Mouse (Mus musculus) thymus, adult 18-20 months (tissue): ENCODE measurements at regions not wholly inside any gene's neighbourhood (a gene's known extent, or its start where the extent isn't known, plus 50 kb on each side); places are given as distances from the start of the nearest gene placed in this dataset.
"Not testable (repeated sequence)": the region's sequence is repeated elsewhere in the genome, so short reads cannot be mapped to it uniquely, and the experiment has no call there.

ENCODE experiments used
- DNase-seq, 2 experiments: peaks; one replicate each; pipeline ENCODE4 v3.0.0; 2022; ENCODE audit warnings: mixed read lengths in 2 of 2

DNA sequence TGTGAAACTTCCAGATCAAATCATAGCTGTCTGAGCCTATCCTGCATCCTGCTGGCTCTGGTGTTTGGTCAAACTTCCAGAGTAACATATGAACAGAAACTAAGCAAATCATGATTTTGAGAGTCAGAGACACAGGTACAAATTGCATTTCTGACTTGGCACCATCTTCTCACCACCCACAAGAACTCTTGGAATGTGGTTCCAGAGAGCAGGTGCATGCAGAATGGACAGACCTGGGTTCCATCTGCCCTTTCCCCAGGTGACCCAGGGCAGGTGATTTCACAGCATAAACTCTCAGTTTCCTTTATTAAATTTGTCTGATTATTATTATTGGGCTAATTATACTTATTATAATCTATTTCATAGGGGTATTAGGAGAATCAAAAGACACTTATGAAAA lies 527.0 kb upstream of the Auts2 start:
- no peak for DNase-seq

DNA sequence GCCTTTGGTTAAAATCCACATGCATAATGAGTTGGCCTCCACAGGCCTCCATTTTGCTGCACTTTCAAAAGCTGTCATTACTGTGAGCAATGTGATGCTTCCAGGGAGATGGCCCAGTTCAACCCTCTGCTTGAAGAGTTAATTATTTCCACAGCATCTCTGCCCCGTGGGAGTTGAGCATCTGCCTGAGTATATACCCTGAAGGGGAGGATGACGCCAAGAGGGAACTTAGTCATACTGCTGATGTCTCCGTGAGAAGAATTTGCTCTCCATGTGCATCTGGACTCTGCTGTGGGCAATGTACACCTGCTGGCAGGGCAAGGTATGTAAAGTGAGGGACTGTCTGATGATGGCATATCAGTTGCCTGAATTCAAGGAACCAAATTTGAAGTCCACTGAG lies 519.3 kb upstream of the Auts2 start:
- DNase-seq, result no peak

DNA sequence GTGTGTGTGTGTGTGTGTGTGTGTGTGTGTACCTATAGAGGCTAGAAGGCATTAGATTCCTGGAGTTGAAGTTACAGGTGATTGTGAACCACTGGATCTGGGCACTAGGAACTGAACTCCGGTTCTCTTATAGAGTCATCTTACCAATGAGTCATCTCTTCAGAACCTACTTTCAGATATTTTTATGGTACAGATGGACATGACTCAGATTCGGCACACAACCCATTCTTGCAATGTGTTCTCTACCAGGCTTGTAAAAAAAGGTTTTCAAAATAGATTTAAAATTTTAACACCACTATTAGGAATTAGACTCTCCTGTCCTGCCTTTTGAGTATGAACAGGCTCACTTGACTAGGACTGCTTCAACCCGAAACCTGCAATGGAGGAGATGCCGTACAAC lies 504.3 kb upstream of the Auts2 start:
- no peak for DNase-seq

- DNase-seq, result no peak
Measured at GRCm38 (mm10) chr5:133045637-133046036, 502.5 kb upstream of the Auts2 start.

DNA sequence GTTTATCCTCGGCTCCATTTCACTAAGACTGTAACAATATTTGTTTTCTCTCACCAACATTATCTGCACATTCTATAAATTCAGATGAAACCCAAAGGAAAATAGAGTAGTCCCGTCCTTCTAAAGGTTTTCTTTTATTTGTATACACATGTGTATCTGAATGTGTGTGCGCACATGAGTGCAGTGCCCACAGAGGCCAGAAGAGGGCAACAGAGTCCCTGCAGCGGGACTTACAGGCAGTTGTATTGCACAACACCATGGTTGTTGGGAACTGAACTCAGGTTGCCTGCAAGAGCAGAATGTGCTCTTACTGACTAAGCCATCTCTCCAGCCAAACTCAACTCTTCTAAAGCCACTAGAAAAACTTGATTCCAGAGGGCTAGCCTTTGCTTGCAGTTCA lies 484.4 kb upstream of the Auts2 start:
- no peak for DNase-seq

GRCm38 (mm10) chr5:133025121-133025520 lies 482.0 kb upstream of the Auts2 start:
- no peak for DNase-seq

- no peak for DNase-seq
Measured at GRCm38 (mm10) chr5:133020821-133021220, 477.7 kb upstream of the Auts2 start.

DNA sequence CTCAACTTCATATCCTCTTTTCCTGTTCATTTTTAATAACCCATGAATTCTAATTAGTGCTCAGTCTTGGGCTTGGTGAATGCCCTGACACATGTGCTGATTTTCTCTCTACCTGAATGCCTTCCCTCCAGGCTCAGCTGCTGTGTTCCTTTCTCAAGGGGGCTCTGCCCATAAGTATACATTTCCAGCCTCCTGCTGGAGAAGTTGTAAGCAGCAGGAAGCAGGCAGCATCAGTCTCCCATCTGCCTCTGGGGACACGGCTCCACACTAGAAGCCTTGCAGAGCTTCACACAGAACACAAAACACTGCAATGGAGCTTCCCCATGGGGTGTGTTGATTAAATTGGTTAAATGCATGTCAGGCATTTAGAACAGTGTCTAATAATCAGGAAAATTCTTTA lies 477.0 kb upstream of the Auts2 start:
- DNase-seq, result no peak

GRCm38 (mm10) chr5:133010624-133011575 lies 467.8 kb upstream of the Auts2 start:
- no peak for DNase-seq

DNA sequence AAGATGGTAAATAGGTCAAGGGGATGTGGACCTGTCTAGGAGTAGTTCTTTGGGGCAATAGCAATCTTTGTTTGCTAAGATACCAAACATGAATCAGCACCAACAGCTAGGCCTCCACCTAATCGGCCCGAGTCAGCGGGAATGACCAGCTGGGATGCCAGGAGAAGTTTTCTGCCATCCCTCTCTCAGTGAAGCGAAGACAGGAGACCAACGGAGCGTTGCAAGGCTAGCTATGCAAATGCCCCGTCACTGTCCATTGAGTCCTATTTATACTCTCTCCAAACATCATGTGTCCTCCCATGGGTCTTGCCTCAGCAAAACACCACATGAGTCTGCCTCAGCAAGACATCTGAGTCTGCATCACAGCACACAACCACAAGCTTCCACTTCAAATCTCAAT lies 439.7 kb upstream of the Auts2 start:
- no peak for DNase-seq

DNA sequence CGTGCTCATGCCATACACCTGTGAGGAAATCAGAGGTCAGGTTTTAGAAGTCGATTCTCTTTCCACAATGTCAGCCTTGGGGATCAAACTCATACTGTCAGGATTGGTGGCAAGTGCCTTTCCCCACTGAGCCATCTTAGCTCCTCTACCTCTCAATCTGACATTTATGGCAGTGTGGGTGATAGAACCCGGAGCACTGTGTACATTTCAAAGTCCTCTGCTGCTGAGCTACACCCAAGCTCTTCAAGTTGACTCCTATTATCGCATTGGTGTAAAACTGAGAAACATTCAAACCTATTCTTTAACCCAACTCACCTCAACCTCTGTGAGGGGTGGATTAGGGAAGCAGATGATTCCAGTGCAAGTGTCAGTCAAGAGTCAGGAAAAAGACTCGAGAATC lies 435.9 kb upstream of the Auts2 start:
- DNase-seq, result no peak

GRCm38 (mm10) chr5:132975303-132975932 lies 432.3 kb upstream of the Auts2 start:
- DNase-seq, result no peak

DNA sequence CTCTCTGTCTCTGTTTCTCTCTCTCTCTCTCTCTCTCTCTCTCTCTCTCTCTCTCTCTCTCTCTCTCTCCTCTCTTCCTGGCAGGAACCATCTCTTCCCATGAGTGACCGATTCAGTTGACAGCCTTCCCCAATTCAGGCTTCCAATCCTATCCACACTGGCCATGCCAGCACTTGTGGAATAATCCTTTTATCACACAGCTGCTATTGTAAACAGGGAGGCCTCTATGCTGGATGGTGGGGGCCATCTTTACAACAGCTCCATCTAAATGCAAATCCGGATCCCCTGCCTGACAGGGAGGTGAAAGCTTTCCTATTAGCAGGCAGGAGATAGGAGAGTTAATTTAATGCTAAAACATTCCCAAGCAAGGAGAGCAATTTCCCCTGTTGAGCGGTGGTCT lies 431.7 kb upstream of the Auts2 start:
- no peak for DNase-seq

DNA sequence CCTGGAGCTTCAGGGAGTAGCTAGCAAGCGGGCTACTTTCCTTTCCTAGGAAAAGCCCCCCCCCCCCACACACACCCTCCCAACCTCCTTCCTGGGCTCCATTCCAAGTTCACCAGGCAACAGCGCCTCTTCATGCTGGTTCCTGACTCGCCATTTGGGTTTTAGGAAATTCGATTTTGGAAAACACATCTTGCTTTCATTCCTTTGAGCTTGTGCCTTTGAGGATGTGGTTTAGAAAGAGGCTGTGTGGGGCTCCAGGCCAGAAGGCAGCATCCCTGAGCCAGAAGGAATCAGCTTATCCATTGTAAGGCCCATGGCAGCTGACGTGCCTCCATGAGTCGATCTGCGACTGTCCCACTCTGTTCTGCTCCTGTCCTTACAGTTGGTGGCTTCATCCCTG lies 427.9 kb upstream of the Auts2 start:
- no peak for DNase-seq

DNA sequence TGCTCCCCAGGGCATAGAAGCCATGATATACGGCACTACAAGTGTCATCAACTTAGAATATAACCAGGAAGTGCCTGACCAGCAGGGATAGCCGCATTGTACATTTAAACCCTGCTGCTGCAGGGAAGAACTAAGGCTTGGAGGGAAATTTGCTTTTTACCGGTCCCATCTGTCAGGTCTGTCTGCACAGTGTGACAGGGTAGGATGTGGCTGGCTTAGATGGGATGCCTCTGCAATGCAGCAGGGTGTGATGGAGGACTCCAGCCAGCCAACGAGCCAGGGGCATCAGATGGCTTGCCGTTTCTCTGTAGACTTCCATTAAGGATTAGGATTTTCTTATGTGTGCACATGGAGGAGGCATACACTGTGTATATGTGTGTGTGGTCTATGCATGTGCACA lies 426.2 kb upstream of the Auts2 start:
- no peak for DNase-seq

DNA sequence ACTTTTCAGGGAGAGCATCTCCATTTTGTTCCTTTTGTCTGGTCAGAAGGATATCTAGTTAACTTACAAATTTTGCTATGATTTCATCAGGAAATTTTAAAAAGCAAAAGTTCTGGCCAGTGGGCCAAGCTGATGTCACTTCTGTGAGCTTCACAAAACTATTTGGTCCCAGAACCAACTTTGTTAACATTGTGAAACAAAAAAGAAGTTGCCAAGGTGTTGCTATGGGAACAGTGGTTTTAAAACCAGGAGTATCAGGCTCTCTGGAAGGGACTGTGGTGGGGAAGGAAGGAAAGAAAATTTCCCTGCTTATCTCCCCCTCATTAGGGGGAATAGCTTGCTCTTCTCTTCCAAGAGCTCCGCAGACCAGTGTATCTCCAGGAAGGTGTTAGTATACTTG lies 416.8 kb upstream of the Auts2 start:
- DNase-seq, result no peak

DNA sequence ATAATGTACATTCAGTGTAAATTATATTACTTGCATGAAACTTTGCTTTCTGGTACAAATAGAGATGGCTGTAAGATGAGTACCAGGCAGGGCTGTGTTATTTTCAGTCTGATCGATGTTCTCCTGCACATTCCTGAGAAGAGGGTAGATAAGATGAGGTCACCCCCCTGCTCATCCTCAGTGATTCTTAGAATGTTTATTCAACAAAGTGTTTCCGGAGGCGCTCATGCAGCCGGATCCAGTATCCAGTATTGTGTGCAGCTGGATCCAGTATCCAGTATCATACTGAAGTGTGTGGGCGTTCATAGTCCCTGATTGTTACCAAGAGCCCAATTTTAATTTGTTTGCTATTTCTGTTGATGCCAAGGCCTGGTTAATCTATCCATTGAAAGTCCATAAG lies 413.0 kb upstream of the Auts2 start:
- DNase-seq, result no peak

DNA sequence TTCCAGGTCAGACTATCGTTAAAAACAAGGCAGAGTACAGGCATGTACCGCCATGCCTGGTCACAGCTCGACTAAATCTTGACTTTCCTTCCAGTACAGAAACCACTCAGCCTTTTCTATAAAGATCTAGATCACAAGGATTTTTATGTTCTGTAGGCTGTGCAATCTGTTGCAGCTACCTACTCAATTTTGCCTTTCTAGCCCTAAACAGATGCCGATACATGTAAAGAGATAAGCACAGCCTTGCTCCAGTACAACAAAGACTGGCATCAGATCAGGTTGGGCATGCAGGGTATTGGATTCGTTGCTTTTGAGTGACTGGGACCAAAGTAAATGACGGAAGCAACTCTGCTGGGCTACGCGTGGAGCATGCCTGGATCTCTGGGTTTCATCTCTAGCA lies 411.9 kb upstream of the Auts2 start:
- no peak for DNase-seq

- no peak for DNase-seq
Measured at GRCm38 (mm10) chr5:132933439-132933980, 390.4 kb upstream of the Auts2 start.

DNA sequence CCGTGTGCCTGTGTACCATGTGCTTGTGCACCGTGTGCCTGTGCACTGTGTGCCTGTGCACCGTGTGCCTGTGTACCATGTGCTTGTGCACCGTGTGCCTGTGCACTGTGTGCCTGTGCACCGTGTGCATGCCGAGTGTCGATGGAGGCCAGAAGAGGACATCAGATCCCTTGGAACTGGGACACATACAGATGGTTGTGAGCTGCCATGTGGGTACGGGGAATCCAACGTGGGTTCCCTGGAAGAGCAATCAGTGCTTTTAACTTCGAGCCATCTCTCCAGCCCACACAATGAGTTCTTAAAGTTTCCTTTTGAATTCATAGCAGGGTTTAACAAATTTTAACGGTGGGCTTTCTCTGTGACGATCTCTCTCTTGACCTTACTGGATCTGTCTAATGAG lies 386.8 kb upstream of the Auts2 start:
- not testable (repeated sequence) for DNase-seq

DNA sequence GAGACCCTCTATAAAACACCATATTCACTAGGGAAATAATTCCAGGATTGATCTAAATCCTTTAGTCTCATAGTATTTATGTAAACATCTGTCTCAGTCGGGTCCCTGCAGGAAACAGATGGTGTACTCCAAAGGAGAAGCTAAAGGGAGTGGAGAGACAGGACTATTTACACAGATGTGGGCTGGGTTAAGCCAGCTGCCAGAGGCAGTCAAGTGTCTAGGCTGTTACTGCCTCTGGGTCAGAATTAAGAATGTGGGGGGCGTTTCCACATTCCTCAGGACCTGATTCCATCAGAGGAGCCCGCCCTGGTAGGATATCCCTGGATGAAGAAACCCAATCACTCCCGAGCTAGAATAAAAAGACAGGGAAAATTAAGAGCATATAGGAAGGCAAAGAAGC lies 380.2 kb upstream of the Auts2 start:
- no peak for DNase-seq

GRCm38 (mm10) chr5:132909056-132909455 lies 365.9 kb upstream of the Auts2 start:
- no peak for DNase-seq

GRCm38 (mm10) chr5:132908220-132908619 lies 365.1 kb upstream of the Auts2 start:
- no peak for DNase-seq

GRCm38 (mm10) chr5:132892591-132892990 lies 349.4 kb upstream of the Auts2 start:
- DNase-seq, result no peak
